Mouse (Mus musculus): Measurements from ENCODE around the gene Gria1. TPM values are rescaled to one million over a fixed set of nuclear protein-coding genes. Genes with fewer than 3 reads are reported as not detected.

Gria1 gene
- polyA plus RNA-seq, 1 experiment: 0.21 TPM

DNA sequence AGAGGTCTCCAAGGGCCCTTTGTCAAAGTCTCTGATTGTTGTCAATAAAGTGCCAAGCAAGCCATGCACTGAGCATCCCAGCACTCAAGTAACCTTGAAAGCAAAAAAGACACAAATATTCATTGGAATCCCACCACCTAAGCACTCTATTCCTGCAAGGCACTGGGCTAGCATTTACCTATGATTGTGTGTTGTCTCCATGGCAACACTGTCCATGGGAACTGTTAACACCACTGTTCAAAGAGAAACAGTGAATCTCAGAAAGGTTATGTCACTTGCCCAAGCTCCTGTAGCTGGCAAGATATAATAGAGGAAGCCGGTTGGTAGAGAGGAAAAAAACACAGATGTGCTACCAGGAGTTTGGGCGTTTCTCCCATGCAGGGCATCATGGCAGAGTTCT lies 274.9 kb downstream of the Gria1 start:
- H3K4me3 ChIP-seq (ENCODE audit: insufficient read depth, poor library complexity, severe bottlenecking): no peak overlapping the region
- H3ac ChIP-seq (ENCODE audit: control insufficient read depth, insufficient read length, low read depth): no peak overlapping the region
- H3K36me3 ChIP-seq (ENCODE audit: control insufficient read depth, insufficient read depth): no peaks in the 10 kb centered on the region
- no peaks in the 10 kb centered on the region for H3K27me3 ChIP-seq (ENCODE audit: control insufficient read depth, insufficient read depth, insufficient read length)
- TF ChIP-seq FOSL1 (IDR thresholded peaks at IDR 0.05; ENCODE audit: insufficient read depth, low read length, poor library complexity, severe bottlenecking): no peak
- TF ChIP-seq CTCF (IDR thresholded peaks at IDR 0.05; ENCODE audit: control insufficient read depth, insufficient read depth, insufficient read length): no peak
- TF ChIP-seq MAX (IDR thresholded peaks at IDR 0.05): no peak
- TF ChIP-seq MYOG (IDR thresholded peaks at IDR 0.05; ENCODE audit: control insufficient read depth, extremely low read depth, insufficient read length): no peak
- TF ChIP-seq CEBPB (IDR thresholded peaks at IDR 0.05; ENCODE audit: low read depth): no peak
- H3K79me3 ChIP-seq (ENCODE audit: low read depth): no peaks in the 10 kb centered on the region
- H3K79me2 ChIP-seq (ENCODE audit: control insufficient read depth, insufficient read depth): no peaks in the 10 kb centered on the region

DNA sequence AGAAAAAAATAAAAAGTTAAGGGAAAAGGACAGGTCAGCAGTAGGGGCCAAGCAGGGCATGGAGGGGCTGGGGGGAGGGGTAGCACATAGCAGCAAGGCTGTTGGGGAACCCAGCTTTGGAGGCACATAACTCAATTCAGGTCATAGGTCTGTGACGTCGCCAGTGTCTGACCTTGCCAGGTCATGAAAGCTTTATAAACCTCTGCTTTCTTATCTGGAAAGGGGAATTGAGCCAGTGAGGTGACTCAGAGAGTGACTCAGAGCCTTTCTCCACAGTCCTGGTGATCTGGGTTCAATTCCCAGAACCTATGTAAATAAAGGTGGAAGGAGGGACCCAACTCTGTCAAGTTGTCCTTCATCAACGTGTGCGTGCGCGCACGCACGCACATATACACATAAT lies 286.2 kb downstream of the Gria1 start:
- Histone ChIP-seq H3K36me3 (ENCODE audit: control insufficient read depth, insufficient read depth) (no peaks in the 10 kb centered on the region), H3K4me3 (ENCODE audit: insufficient read depth, poor library complexity, severe bottlenecking) (no peak overlapping the region), H3ac (ENCODE audit: control insufficient read depth, insufficient read length, low read depth) (no peak overlapping the region), H3K79me2 (ENCODE audit: control insufficient read depth, insufficient read depth) (no peaks in the 10 kb centered on the region), H3K79me3 (ENCODE audit: low read depth) (no peaks in the 10 kb centered on the region), H3K27me3 (ENCODE audit: control insufficient read depth, insufficient read depth, insufficient read length) (no peaks in the 10 kb centered on the region)
- no peak for TF ChIP-seq USF1 (IDR thresholded peaks at IDR 0.05; ENCODE audit: low read depth)
- TF ChIP-seq MYOD1 (IDR thresholded peaks at IDR 0.05; ENCODE audit: control insufficient read depth, insufficient read length, low read depth): no peak
- no peak for TF ChIP-seq CTCF (IDR thresholded peaks at IDR 0.05; ENCODE audit: control insufficient read depth, insufficient read depth, insufficient read length)
- no peak for TF ChIP-seq MAX (IDR thresholded peaks at IDR 0.05)
- TF ChIP-seq MYOG (IDR thresholded peaks at IDR 0.05; ENCODE audit: control insufficient read depth, extremely low read depth, insufficient read length): no peak
- no peak for TF ChIP-seq FOSL1 (IDR thresholded peaks at IDR 0.05; ENCODE audit: insufficient read depth, low read length, poor library complexity, severe bottlenecking)
- TF ChIP-seq CEBPB (IDR thresholded peaks at IDR 0.05; ENCODE audit: low read depth): no peak

DNA sequence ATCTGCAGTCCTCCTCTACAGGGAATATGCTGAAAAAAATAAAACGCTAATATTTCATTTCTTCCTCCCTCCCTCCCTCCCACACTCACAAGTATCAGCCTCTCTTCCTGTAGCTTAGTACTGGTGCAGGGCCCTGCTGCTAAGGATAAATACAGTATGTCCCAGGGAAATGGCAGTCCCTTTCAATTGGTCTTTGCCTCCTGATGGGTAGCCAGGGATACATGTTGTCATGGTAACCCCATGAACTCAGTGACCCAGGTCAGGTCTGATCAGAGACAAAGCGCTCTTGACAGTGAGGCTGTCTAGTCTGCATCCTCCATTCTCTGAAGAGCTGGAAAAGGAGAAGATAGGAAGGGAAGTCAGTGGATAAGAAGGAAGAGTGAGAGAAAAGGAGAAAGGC lies 287.1 kb downstream of the Gria1 start:
- Histone ChIP-seq H3K79me3 (ENCODE audit: low read depth) (no peaks in the 10 kb centered on the region), H3K79me2 (ENCODE audit: control insufficient read depth, insufficient read depth) (no peaks in the 10 kb centered on the region), H3K4me3 (ENCODE audit: insufficient read depth, poor library complexity, severe bottlenecking) (no peak overlapping the region), H3ac (ENCODE audit: control insufficient read depth, insufficient read length, low read depth) (no peak overlapping the region), H3K27me3 (ENCODE audit: control insufficient read depth, insufficient read depth, insufficient read length) (no peaks in the 10 kb centered on the region), H3K36me3 (ENCODE audit: control insufficient read depth, insufficient read depth) (no peaks in the 10 kb centered on the region)
- TF ChIP-seq USF1 (IDR thresholded peaks at IDR 0.05; ENCODE audit: low read depth): no peak
- TF ChIP-seq MAX (IDR thresholded peaks at IDR 0.05): no peak
- no peak for TF ChIP-seq CTCF (IDR thresholded peaks at IDR 0.05; ENCODE audit: control insufficient read depth, insufficient read depth, insufficient read length)
- no peak for TF ChIP-seq MYOD1 (IDR thresholded peaks at IDR 0.05; ENCODE audit: control insufficient read depth, insufficient read length, low read depth)
- TF ChIP-seq FOSL1 (IDR thresholded peaks at IDR 0.05; ENCODE audit: insufficient read depth, low read length, poor library complexity, severe bottlenecking): no peak
- no peak for TF ChIP-seq CEBPB (IDR thresholded peaks at IDR 0.05; ENCODE audit: low read depth)
- no peak for TF ChIP-seq MYOG (IDR thresholded peaks at IDR 0.05; ENCODE audit: control insufficient read depth, extremely low read depth, insufficient read length)

DNA sequence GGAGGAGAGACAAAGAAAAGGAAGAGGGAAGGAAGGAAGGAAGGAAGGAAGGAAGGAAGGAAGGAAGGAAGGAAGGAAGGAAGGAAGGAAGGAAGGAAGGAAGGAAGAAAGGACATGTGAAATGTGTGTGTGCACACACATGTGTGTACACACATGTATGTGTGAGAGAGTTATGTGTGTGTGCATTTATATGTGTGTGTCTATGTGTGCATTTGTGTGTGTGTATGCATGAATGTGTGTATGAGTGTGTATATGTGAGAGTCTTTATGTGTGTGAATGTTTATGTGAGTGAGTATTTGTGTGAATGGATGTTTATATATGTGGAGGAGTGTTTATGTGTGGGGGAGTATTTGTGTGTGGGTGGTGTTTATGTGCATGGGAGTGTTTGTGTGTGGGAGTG lies 287.5 kb downstream of the Gria1 start:
- Histone ChIP-seq H3K79me3 (ENCODE audit: low read depth) (no peaks in the 10 kb centered on the region), H3K27me3 (ENCODE audit: control insufficient read depth, insufficient read depth, insufficient read length) (no peaks in the 10 kb centered on the region), H3K79me2 (ENCODE audit: control insufficient read depth, insufficient read depth) (no peaks in the 10 kb centered on the region), H3K36me3 (ENCODE audit: control insufficient read depth, insufficient read depth) (no peaks in the 10 kb centered on the region), H3K4me3 (ENCODE audit: insufficient read depth, poor library complexity, severe bottlenecking) (no peak overlapping the region), H3ac (ENCODE audit: control insufficient read depth, insufficient read length, low read depth) (no peak overlapping the region)
- TF ChIP-seq CEBPB (IDR thresholded peaks at IDR 0.05; ENCODE audit: low read depth): no peak
- TF ChIP-seq CTCF (IDR thresholded peaks at IDR 0.05; ENCODE audit: control insufficient read depth, insufficient read depth, insufficient read length): no peak
- no peak for TF ChIP-seq FOSL1 (IDR thresholded peaks at IDR 0.05; ENCODE audit: insufficient read depth, low read length, poor library complexity, severe bottlenecking)
- no peak for TF ChIP-seq MYOD1 (IDR thresholded peaks at IDR 0.05; ENCODE audit: control insufficient read depth, insufficient read length, low read depth)
- TF ChIP-seq MAX (IDR thresholded peaks at IDR 0.05): no peak
- TF ChIP-seq MYOG (IDR thresholded peaks at IDR 0.05; ENCODE audit: control insufficient read depth, extremely low read depth, insufficient read length): no peak
- no peak for TF ChIP-seq USF1 (IDR thresholded peaks at IDR 0.05; ENCODE audit: low read depth)

DNA sequence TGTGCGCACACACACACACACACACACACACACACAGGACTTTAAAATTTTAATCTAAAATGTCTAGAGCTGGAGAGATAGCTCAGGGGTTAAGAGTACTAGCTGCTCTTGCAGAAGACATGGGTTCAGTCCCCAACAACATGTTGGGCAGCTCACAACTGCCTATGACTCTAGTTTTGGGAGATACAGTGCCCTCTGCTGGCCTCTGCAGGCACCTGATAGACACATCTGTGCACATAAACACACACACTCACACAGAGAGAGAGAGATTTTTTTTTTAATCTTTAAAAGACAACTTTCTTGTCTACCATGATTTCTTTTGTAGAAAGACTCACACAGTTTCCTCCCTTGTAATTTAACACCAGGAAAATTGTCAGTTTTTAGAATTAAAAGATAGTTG lies 292.4 kb downstream of the Gria1 start:
- Histone ChIP-seq H3K4me3 (ENCODE audit: insufficient read depth, poor library complexity, severe bottlenecking) (no peak overlapping the region), H3K27me3 (ENCODE audit: control insufficient read depth, insufficient read depth, insufficient read length) (no peaks in the 10 kb centered on the region), H3K36me3 (ENCODE audit: control insufficient read depth, insufficient read depth) (no peaks in the 10 kb centered on the region), H3ac (ENCODE audit: control insufficient read depth, insufficient read length, low read depth) (no peak overlapping the region), H3K79me2 (ENCODE audit: control insufficient read depth, insufficient read depth) (no peaks in the 10 kb centered on the region), H3K79me3 (ENCODE audit: low read depth) (no peaks in the 10 kb centered on the region)
- TF ChIP-seq CEBPB (IDR thresholded peaks at IDR 0.05; ENCODE audit: low read depth) (no peak), MYOG (IDR thresholded peaks at IDR 0.05; ENCODE audit: control insufficient read depth, extremely low read depth, insufficient read length) (no peak), MYOD1 (IDR thresholded peaks at IDR 0.05; ENCODE audit: control insufficient read depth, insufficient read length, low read depth) (no peak), USF1 (IDR thresholded peaks at IDR 0.05; ENCODE audit: low read depth) (no peak), MAX (IDR thresholded peaks at IDR 0.05) (no peak), CTCF (IDR thresholded peaks at IDR 0.05; ENCODE audit: control insufficient read depth, insufficient read depth, insufficient read length) (no peak)

DNA sequence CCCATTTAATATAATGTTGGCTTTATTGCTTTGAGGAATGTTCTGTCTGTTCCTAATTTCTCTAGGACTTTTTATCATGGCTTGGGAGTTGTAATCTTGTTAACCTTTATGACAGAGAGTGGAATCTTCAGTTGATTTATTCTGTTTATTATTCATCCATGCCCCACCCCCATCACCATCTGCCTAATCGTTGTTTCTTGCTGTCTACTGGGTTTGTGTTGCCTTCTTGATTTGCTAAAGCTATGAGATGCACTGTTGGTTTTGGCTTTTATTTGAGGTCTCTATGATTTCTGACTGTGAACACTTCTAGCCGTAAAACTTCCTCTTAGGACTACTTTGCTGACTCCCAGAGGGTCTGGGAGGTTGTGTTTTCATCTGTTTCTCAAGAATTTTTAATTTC lies 294.9 kb downstream of the Gria1 start:
- Histone ChIP-seq H3K36me3 (ENCODE audit: control insufficient read depth, insufficient read depth) (no peaks in the 10 kb centered on the region), H3K79me3 (ENCODE audit: low read depth) (no peaks in the 10 kb centered on the region), H3K4me3 (ENCODE audit: insufficient read depth, poor library complexity, severe bottlenecking) (no peak overlapping the region), H3ac (ENCODE audit: control insufficient read depth, insufficient read length, low read depth) (no peak overlapping the region), H3K27me3 (ENCODE audit: control insufficient read depth, insufficient read depth, insufficient read length) (no peaks in the 10 kb centered on the region), H3K79me2 (ENCODE audit: control insufficient read depth, insufficient read depth) (no peaks in the 10 kb centered on the region)
- TF ChIP-seq USF1 (IDR thresholded peaks at IDR 0.05; ENCODE audit: low read depth): no peak
- no peak for TF ChIP-seq MAX (IDR thresholded peaks at IDR 0.05)
- no peak for TF ChIP-seq CEBPB (IDR thresholded peaks at IDR 0.05; ENCODE audit: low read depth)
- no peak for TF ChIP-seq FOSL1 (IDR thresholded peaks at IDR 0.05; ENCODE audit: insufficient read depth, low read length, poor library complexity, severe bottlenecking)
- TF ChIP-seq CTCF (IDR thresholded peaks at IDR 0.05; ENCODE audit: control insufficient read depth, insufficient read depth, insufficient read length): no peak
- no peak for TF ChIP-seq MYOD1 (IDR thresholded peaks at IDR 0.05; ENCODE audit: control insufficient read depth, insufficient read length, low read depth)
- TF ChIP-seq MYOG (IDR thresholded peaks at IDR 0.05; ENCODE audit: control insufficient read depth, extremely low read depth, insufficient read length): no peak
